Mouse (Mus musculus) cortical plate, adult 2 months (tissue): ENCODE results near the gene Pls3. TPM values are rescaled to one million over a fixed set of nuclear protein-coding genes. Genes with fewer than 3 reads are reported as not detected.
A peak's percentile ranks its signal among the peaks of the same experiment; 100 is the strongest.

ENCODE experiments used
- H3K27ac ChIP-seq: fragments of 200-500 bp; 2 replicates; pipeline ENCODE4 v1.5.1; 2012; ENCODE audit warnings: low read length, control low read depth, inconsistent platforms; ENCODE audit not compliant: insufficient read depth
- H3K4me1 ChIP-seq: fragments of 200-500 bp; 2 replicates; pipeline ENCODE4 v1.6.1; 2011; ENCODE audit warnings: low read length; ENCODE audit not compliant: control insufficient read depth, insufficient read depth
- H3K4me3 ChIP-seq: fragments of 200-500 bp; 2 replicates; pipeline ENCODE4 v1.5.1; 2011; ENCODE audit warnings: mild to moderate bottlenecking, low read length, control low read depth; ENCODE audit not compliant: insufficient read depth
- CTCF ChIP-seq: fragments of 200-500 bp; IDR thresholded peaks from 2 replicates; pipeline ENCODE4 v1.5.1; 2011; ENCODE audit warnings: mild to moderate bottlenecking, control low read depth, low read length; ENCODE audit not compliant: insufficient read depth; ENCODE audit errors: extremely low read depth
- POLR2A ChIP-seq: fragments of 200-500 bp; IDR thresholded peaks from 2 replicates; pipeline ENCODE4 v1.6.1; 2011; ENCODE audit warnings: mild to moderate bottlenecking, low read length, control low read depth; ENCODE audit not compliant: insufficient read depth; ENCODE audit errors: extremely low read depth
- polyA plus RNA-seq: library from polyadenylated mRNA; depleted of rRNA; stranded (reverse); fragments of >200 nt; gene quantifications from 2 replicates; pipeline ENCODE4 v1.2.3, GENCODE M21; 2012; rRNA removed

Gene Pls3
- 80.1 and 89.8 TPM in 2 replicates for polyA plus RNA-seq

DNA sequence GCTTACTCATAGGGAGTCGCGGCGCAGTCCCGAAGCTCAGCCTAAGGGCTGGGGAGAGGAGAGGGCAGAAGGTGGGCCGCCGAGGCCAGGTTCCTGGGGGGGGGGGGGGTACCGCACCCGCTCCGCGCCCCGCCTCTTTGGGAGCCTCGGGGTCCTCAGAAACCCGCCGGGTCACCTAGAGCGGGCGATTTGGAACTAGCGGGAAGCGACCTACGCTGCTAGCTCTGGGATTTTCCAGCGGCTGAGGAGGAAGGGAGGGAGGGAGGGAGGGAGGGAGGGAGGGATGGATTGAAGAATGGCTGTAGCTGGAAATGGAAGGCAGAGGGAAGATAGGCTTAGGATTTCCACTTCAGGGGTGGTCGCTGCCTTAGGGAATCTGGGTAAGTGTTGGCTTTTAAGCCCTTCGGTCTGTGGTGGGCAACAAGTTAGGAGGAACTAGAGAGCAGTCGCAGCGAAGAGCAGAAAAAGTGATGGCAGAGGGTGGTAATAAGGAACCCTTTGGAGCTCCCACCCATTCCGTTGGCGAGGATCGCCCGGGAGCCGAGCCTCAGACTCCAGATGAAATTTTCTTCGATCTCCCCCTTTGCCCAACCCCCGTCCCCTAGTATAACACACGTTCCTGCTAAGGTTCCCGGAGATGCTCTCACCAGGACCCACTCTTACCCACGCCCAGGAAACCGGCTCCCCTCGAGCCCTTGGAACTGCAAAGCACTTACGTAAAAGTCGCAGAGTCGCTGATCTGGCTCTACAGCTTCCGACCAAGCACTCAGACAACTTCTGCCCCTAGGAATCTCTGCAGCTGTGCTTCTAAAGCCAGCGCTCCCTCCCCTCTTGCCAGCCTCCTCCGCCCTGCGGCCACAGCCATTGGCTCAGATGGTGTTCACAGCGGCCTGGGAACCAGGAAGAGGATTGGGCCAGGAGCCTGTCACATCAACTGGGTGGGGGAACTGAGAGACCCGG is at the start of gene Pls3:
TSS of gene Pls3 (minus strand) at position 851 of the 960 bp plus-strand sequence.
- Histone ChIP-seq H3K4me1 (peaks cover 3% of the 10 kb centered on the region; the same call in 1 of the 2 replicates), H3K27ac (peak within 1 kb of the TSS; percentile 37; the same call in 1 of the 2 replicates), H3K4me3 (peak within 1 kb of the TSS; percentile 72)
- TF ChIP-seq CTCF (no peak), POLR2A (peak; percentile 89)

DNA sequence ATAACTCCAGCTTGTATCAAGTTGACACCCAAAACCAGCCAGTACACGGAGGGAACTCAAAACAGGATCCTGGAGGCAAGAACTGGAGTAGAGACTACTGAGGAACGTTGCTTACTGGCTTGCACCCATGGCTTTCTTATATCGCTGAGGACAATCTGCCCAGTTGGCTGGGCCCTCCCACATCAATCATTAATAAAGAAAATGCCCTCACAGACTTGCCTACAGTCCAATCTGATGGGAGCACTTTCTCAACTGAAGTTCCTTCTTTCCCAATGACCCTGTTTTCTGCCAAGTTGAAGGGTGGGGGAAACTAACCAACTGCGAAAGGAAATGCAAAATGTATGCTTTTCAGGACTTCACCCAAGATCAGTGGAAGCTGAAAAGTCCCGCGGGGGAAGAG is 20.7 kb upstream of the Pls3 start:
- TF ChIP-seq POLR2A (no peak), CTCF (no peak)

GRCm38 (mm10) chrX:75875566-75875965 is 584 bp upstream of the Pls3 start:
- Histone ChIP-seq H3K27ac (no peak overlapping the region), H3K4me3 (peak overlapping the region; percentile 23; the same call in 1 of the 2 replicates), H3K4me1 (peaks cover 3% of the 10 kb centered on the region; the same call in 1 of the 2 replicates)
- TF ChIP-seq POLR2A (no peak), CTCF (no peak)

More for the DNA sequence above, 20.7 kb upstream of the Pls3 start:
- H3K27ac ChIP-seq, result no peak overlapping the region
- H3K4me1 ChIP-seq, result no peaks in the 10 kb centered on the region
- H3K4me3 ChIP-seq, result no peak overlapping the region

- H3K4me3 ChIP-seq, result peak overlapping the region; percentile 72
- no peak for TF ChIP-seq POLR2A
- TF ChIP-seq CTCF, result no peak
- peaks cover 3% of the 10 kb centered on the region; the same call in 1 of the 2 replicates for H3K4me1 ChIP-seq
- H3K27ac ChIP-seq, result no peak overlapping the region
Measured at GRCm38 (mm10) chrX:75873813-75874212, 1.2 kb downstream of the Pls3 start.

DNA sequence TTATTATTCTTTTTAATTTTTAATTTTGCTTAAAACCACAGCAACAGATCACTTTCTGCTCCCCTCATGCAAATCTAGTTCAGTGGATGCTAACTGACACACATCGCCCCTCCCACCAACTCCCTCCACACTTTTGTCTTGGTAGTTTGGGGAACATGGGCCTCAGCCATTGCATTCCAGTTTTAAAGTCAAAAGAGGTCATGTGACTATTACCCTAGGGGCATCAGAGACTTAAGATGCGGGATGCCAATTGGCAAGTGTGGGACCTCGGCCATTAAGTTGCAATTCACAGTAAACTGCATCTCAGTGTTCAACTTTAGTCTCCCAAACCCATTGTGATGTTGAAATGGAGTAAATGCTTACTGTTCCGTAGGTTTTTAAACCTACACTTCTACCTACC is 1.7 kb downstream of the Pls3 start:
- Histone ChIP-seq H3K4me1 (peaks cover 3% of the 10 kb centered on the region; the same call in 1 of the 2 replicates), H3K27ac (no peak overlapping the region; the same call in 1 of the 2 replicates), H3K4me3 (peak overlapping the region; percentile 72)
- no peak for TF ChIP-seq CTCF
- TF ChIP-seq POLR2A, result no peak

DNA sequence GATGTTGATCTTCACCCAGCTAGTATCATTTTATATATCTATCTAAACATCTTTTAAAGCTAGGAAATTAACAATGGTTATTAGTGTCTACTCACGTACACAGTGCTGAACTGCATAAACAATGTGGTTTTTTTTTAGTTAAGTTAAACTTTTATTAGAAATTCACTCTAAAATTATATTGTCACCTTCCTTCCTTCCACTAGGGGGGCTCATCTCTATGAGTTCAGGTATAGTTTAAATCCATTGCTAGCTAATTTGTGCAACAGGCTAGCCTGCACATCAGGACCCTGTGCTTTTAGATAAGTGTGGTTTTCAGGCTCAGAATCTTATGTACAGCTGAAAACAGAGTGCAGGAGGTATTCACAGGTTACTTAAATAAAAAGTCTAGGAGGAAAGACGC is 3.1 kb downstream of the Pls3 start:
- H3K4me1 ChIP-seq, result peaks cover 3% of the 10 kb centered on the region; the same call in 1 of the 2 replicates
- H3K27ac ChIP-seq, result no peak overlapping the region
- no peak overlapping the region for H3K4me3 ChIP-seq
- no peak for TF ChIP-seq POLR2A
- no peak for TF ChIP-seq CTCF

DNA sequence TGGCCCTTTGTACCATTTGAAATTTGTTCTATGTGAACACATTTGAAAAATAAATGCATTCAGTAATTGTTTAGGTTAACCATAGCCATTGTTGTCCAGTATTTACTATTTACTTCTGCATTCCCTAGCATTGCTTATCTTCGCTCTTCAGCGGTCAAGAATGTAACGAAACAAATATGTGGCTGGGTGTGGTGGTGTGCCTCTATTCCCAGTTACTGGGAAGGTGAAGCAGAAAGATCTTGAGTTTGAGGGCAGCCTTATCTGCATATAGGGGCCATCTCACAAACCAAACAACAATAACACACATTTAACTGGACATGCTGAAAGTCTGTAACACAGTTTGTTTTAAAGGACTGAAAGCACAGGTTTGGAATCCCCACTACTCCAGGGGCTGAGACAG is 13.3 kb downstream of the Pls3 start:
- TF ChIP-seq CTCF (no peak), POLR2A (no peak)
- Histone ChIP-seq H3K27ac (no peak overlapping the region), H3K4me3 (no peak overlapping the region), H3K4me1 (no peaks in the 10 kb centered on the region)

DNA sequence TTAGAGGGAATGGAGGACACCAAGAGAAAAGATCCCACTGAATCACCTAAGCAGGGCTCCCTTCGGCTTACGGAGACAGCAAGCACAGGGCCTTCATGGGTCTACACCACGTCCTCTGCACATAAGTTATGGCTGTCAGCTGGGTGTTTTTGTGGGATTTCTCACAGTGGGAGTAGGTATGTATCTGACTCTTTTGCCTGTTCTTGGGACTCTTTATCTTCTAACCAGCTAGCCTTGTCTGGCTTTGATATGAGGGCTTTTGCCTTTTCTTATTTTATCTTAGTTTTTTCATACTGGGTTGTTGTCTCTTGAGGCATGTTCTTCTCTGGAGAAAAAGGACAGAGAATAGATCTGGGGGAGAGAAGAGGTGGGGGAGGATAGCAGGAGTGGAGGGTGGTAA is 20.7 kb downstream of the Pls3 start:
- Histone ChIP-seq H3K27ac (no peak overlapping the region), H3K4me1 (no peaks in the 10 kb centered on the region), H3K4me3 (no peak overlapping the region)
- no peak for TF ChIP-seq CTCF
- TF ChIP-seq POLR2A, result no peak

GRCm38 (mm10) chrX:75844290-75844689 is 30.7 kb downstream of the Pls3 start:
- Histone ChIP-seq H3K27ac (no peak overlapping the region), H3K4me1 (no peaks in the 10 kb centered on the region), H3K4me3 (no peak overlapping the region)
- TF ChIP-seq POLR2A, result no peak
- no peak for TF ChIP-seq CTCF

- Histone ChIP-seq H3K4me1 (no peaks in the 10 kb centered on the region), H3K27ac (no peak overlapping the region), H3K4me3 (no peak overlapping the region)
- TF ChIP-seq CTCF (no peak), POLR2A (no peak)
Measured at GRCm38 (mm10) chrX:75842835-75843234, 32.1 kb downstream of the Pls3 start.
